Mouse (Mus musculus) kidney, embryonic 14.5 days (tissue): ENCODE measurements around the gene Fam214b. TPM values are rescaled to one million over a fixed set of nuclear protein-coding genes. Genes with fewer than 3 reads are reported as not detected.

Source experiments
- polyA plus RNA-seq: library from polyadenylated mRNA; unstranded; fragments of >200 nt; fragmentation: Nextera tagmentation; extraction: Ambion mirVana; gene quantifications from 2 replicates; pipeline ENCODE4 v1.2.1, GENCODE M21; 2014

Gene Fam214b
- polyA plus RNA-seq, 1 experiment from 2014 or later, result 8.3 TPM

Other genes starting within 250 kb of the Fam214b start
- not detected in 2 replicates for gene Fam205a1, start 192.3 kb downstream of the Fam214b start, polyA plus RNA-seq
- gene Gm12394, start 189.4 kb downstream of the Fam214b start, polyA plus RNA-seq, result 0.14 and 0.16 TPM in 2 replicates
- gene Fam205c, start 172.0 kb downstream of the Fam214b start, polyA plus RNA-seq, result 0.35 TPM in 1 of 2 replicates, not detected in the other
- gene Phf24, start 129.6 kb downstream of the Fam214b start, polyA plus RNA-seq, result 0.41 and 1.1 TPM in 2 replicates
- 5.1 and 6.8 TPM in 2 replicates for gene Dnajb5, start 96.4 kb downstream of the Fam214b start, polyA plus RNA-seq
- 0.34 and 0.37 TPM in 2 replicates for gene 1700022I11Rik, start 76.6 kb downstream of the Fam214b start, polyA plus RNA-seq
- 351 and 554 TPM in 2 replicates for gene Vcp, start 45.7 kb downstream of the Fam214b start, polyA plus RNA-seq
- 11.8 and 16.9 TPM in 2 replicates for gene Fancg, start 35.7 kb downstream of the Fam214b start, polyA plus RNA-seq
- gene Pigo, start 20.4 kb downstream of the Fam214b start, polyA plus RNA-seq, result 14.5 and 21.0 TPM in 2 replicates
- gene Stoml2, start 14.5 kb downstream of the Fam214b start, polyA plus RNA-seq, result 353 and 454 TPM in 2 replicates
- 5.6 and 9.0 TPM in 2 replicates for gene Unc13b, start 12.7 kb upstream of the Fam214b start, polyA plus RNA-seq
- gene Atp8b5, start 220.9 kb upstream of the Fam214b start, polyA plus RNA-seq, result 0.31 and 0.43 TPM in 2 replicates